Mouse (Mus musculus): ENCODE results near the gene Sh3rf1.

Gene Sh3rf1

DNA sequence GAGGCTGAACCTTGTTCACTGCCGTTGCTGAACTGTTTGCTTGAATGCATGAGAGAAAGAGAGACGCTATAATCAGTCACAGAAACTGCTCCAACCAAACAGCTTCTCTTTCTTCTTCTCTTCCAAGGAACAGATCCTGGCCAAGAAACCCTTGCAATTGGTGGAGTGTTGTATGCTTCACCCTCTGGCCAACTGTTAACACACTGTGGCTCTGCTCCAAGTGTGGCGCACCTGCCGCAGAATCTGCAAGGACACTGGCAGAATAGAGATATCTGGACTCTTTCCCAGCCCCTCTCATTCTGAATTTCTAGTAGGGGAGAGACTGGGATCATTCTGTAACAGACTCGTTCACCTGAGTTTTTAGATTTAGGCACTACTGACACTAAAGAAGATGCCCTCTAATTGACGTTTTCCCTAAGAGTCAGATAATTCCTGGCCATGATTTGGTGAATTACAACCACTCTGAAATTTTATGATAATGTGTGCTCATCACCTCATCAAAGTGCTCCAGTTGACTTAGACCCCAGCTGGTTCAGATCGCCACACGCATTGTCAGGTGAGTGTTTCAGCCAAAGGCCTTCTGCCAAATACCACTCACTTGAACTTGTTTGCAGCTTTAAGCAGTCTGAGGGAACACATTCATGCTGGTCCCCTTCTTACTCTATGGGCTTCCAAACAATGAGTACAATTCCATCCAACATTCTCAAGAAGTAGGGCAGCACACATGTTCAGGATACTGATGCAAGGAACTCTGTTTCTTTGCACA is 204.4 kb downstream of the Sh3rf1 start:
- no peak for DNase-seq

DNA sequence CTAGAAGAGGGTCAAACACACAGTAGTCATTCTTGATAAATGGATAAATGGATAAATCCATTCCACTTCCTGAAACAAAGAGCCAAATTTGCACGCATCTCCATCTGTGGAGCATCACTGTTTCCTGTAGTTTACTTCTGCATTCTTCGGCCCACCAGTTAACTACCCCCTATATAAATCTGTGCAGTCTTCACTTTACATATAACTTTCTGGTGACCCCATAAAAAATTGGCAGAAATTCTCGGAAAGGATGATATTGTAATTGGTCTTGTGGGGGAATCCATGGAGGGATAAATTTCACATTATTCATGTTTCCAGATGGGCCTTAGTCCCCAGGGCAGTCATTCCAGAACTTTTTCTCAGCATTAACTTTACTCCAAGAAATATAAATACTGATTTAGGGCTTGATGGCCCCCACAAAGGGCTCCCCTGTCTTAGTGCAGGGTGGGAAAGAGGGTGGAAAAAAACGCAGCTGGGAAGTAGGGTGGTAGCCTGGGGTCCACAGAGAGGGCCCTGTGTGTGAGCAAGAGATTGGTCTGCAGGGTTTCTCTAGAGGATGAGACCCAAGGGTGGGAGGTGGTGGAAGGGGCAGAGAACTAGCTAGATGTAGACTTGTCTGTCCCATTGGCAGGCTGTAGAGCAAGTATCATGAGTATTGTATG is 205.3 kb downstream of the Sh3rf1 start:
- DNase-seq = no peak

DNA sequence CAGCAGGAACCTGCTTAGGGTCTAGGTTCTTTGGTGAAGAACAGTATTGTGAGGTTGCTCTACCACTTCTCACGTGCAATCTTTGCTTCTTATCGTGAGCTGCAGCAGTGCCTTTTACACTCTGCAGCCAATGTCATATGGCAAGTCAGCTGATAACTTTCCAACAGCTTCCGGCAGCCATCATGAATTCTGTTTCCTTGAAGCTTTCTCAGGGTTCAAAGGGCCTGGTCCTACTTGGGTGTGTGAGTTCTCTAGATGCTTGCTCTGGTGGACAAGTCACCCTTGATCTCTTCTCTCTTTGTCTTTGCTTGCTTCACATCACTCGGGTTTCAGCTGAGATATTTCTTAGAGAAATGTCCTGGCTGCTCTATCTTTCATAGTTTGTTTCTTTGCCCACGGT is 211.8 kb downstream of the Sh3rf1 start:
- no peak for DNase-seq

DNA sequence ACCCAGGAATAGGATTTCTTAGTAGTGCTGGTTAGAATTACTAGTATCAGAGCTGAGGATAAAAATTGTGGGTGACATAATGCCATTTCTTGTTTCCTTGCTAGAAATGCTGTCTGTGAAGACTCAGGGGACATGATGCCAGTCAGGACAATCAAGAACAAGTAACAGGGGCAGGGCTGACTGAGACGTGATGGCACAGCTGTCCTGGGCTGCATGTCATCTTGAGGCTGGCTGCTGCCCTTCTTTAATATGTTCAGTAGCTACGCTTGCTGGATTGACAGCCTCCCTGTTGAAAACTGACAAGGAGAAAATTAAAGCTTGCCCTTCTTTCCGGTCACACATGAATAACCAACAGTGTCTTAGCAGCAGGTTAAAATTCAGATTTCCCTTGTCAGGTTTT is 212.5 kb downstream of the Sh3rf1 start:
- no peak for DNase-seq

DNA sequence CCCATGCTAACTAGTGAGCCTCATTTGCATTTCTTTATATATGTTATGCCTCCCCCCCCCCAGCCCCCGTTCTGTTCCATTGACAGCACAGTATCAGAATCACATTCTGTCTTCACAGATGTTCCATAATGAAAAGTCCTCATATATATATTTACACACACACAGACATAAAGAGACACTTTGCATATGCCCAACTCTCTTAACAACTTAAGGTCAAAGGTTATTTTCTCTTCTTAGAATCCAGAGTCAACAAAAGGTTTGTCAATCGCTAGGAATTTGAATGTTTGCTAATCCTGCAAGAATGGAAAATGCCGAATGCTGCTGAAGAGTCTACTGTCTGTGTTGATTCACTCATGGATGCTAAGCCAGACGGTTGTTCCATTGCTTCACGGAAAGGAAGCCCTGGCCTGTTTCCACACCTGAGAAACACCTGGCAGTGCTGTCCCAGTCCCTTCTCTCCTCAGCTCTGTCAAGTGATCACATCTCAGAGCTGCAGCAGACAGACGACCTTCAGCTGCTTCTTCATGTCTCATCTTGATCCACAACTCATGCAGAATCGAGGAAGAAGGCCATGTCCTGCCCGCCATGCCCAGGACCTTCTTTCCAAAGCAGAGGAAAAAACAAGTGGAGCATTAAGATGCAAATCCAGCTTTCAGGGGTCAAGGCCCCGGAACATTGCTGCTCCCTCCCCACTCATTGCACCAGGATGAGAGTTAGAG is 213.1 kb downstream of the Sh3rf1 start:
- no peak for DNase-seq

DNA sequence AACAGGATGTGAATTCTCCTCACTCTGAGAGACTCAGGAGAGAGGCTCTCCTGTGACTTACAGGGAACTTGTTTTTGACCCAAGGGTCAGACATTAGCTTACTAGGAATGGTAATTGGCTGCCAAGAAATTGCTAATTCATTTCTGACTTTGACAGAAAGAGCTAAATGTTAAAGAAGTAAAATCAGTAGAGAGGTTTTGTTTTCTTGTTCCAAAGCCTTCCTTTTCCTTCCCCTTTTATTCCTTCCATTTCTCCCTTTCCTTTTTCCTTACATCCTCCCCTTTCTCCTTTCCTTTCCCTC is 213.6 kb downstream of the Sh3rf1 start:
- no peak for DNase-seq

DNA sequence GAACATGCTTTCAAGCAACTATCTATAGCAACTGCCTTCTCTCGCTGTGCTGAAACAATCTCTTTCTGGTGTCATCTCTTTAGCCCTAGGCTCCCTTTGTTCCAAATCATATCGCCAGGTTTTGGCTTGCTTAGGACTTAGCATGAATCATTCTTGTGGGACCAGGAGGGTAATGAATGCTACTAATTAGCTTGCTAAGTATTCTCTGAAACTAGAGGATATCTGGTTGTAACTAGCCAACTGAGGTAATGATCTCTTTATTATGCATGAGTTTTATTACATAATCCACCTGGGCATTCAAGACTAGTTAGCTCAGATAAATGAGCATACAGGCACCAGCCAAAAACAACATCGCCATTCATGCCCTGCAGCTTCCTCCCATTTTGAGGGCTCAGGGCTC is 219.3 kb downstream of the Sh3rf1 start:
- DNase-seq = no peak

DNA sequence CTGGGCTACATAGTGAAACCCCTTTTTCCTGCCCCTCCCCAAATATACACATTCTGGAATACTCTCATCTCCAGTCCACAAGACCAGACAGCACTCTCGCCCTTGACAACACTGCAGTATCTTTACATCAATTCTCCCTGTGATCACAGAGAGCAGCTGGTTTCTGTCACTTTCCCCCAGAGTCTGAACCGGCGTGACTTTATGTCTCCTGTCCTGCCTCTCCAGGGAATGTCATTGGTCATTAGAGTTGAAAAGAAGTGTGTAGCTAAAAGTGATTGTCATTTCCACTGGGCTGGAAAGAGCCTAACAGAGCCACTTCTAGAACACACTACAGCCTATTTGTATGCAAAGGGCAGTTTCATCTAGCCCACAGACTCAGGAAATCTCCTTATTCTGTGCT is 220.7 kb downstream of the Sh3rf1 start:
- DNase-seq = no peak

All from thymus, postnatal 36 days (tissue).